Mouse (Mus musculus) liver, adult 2 months (tissue): ENCODE results near the gene Fig4. TPM values are rescaled to one million over a fixed set of nuclear protein-coding genes. Genes with fewer than 3 reads are reported as not detected.
A peak's percentile ranks its signal among the peaks of the same experiment; 100 is the strongest.

ENCODE experiments used
- DNase-seq: peaks from one replicate; pipeline ENCODE4 v3.0.0-alpha.2; 2011; ENCODE audit warnings: low read depth, low spot score; ENCODE audit errors: extremely low read depth
- H3K27ac ChIP-seq: fragments of 200-500 bp; replicated peaks from 2 replicates; pipeline ENCODE4 v1.5.1; 2012; ENCODE audit warnings: low read depth, mild to moderate bottlenecking, control low read depth, inconsistent platforms, low read length; ENCODE audit not compliant: insufficient read depth
- H3K27me3 ChIP-seq: fragments of 200-500 bp; 2 replicates; pipeline ENCODE4 v1.6.1; 2012; ENCODE audit warnings: mild to moderate bottlenecking, moderate library complexity, low read length, inconsistent platforms; ENCODE audit not compliant: control insufficient read depth, insufficient read depth
- H3K36me3 ChIP-seq: fragments of 200-500 bp; 2 replicates; pipeline ENCODE4 v1.6.1; 2012; ENCODE audit warnings: low read length, inconsistent platforms; ENCODE audit not compliant: control insufficient read depth, insufficient read depth
- H3K4me1 ChIP-seq: fragments of 200-500 bp; 2 replicates; pipeline ENCODE4 v1.6.1; 2011; ENCODE audit warnings: low read length; ENCODE audit not compliant: control insufficient read depth, insufficient read depth
- H3K4me3 ChIP-seq: fragments of 200-500 bp; 2 replicates; pipeline ENCODE4 v1.5.1; 2011; ENCODE audit warnings: low read depth, mild to moderate bottlenecking, control low read depth, low read length, moderate library complexity; ENCODE audit not compliant: insufficient read depth
- H3K79me2 ChIP-seq: fragments of 200-500 bp; 2 replicates; pipeline ENCODE4 v1.6.1; 2012; ENCODE audit warnings: inconsistent platforms, mild to moderate bottlenecking, low read length, moderate library complexity; ENCODE audit not compliant: control insufficient read depth, insufficient read depth
- H3K9ac ChIP-seq: fragments of 200-500 bp; 2 replicates; pipeline ENCODE4 v1.6.1; 2012; ENCODE audit warnings: low read depth, mild to moderate bottlenecking, control low read depth, inconsistent platforms, low read length
- CTCF ChIP-seq: fragments of 200-500 bp; IDR thresholded peaks from 2 replicates; pipeline ENCODE4 v1.5.1; 2011; ENCODE audit warnings: low read depth, low read length, control low read depth
- POLR2A ChIP-seq: fragments of 200-500 bp; IDR thresholded peaks from 2 replicates; pipeline ENCODE4 v1.6.1; 2011; ENCODE audit warnings: low read length, control low read depth; ENCODE audit not compliant: insufficient read depth; ENCODE audit errors: extremely low read depth
- WGBS: fragments of 180-500 bp; shearing (Covaris S2); methylation state at CpG from one replicate; pipeline ENCODE4 v1.1.7; 2018; 5-methylcytosine and 5-hydroxymethylcytosine counted together
- polyA plus RNA-seq: library from polyadenylated mRNA; depleted of rRNA; stranded (reverse); fragments of >200 nt; gene quantifications from 2 replicates; pipeline ENCODE4 v1.2.3, GENCODE M21; 2012; rRNA removed
- total RNA-seq: library from RNA; depleted of rRNA; stranded (reverse); fragments of >200 nt; gene quantifications from 2 replicates; pipeline ENCODE4 v1.2.3, GENCODE M21; 2014; rRNA removed

The Fig4 gene
- total RNA-seq = 10.6 and 12.9 TPM in 2 replicates
- polyA plus RNA-seq = 5.1 and 5.4 TPM in 2 replicates

- H3K79me2 ChIP-seq = peaks cover 6% of the 10 kb centered on the region; the same call in 1 of the 2 replicates
- H3K36me3 ChIP-seq = no peaks in the 10 kb centered on the region
- peak within 1 kb of the TSS; percentile 91 for H3K9ac ChIP-seq
- no peaks in the 10 kb centered on the region for H3K27me3 ChIP-seq
- WGBS = under 1% methylated on average over 38 of the region's 38 CpGs
- H3K27ac ChIP-seq = peak within 1 kb of the TSS; percentile 62
- TF ChIP-seq POLR2A (0 out of 2 replicates have a peak, but pooled peaks have one; percentile 57), CTCF (no peak)
- peaks cover 1% of the 10 kb centered on the region; the same call in 1 of the 2 replicates for H3K4me1 ChIP-seq
- peak; percentile 69 for DNase-seq
- H3K4me3 ChIP-seq = peak within 1 kb of the TSS; percentile 96
These were observed at the start of gene Fig4 for GRCm38 (mm10) chr10:41302689-41303431. TSS of gene Fig4 (minus strand) at chr10:41303260.

GRCm38 (mm10) chr10:41341346-41341745 is 38.3 kb upstream of the Fig4 start:
- Histone ChIP-seq H3K4me3 (no peak overlapping the region), H3K9ac (no peak overlapping the region), H3K27me3 (no peaks in the 10 kb centered on the region), H3K36me3 (no peaks in the 10 kb centered on the region), H3K27ac (no peak overlapping the region), H3K79me2 (no peaks in the 10 kb centered on the region), H3K4me1 (peaks cover 4% of the 10 kb centered on the region; the same call in 1 of the 2 replicates)
- WGBS = 32% methylated on average over 7 of the region's 7 CpGs
- TF ChIP-seq CTCF (no peak), POLR2A (no peak)
- peak; percentile 90 for DNase-seq

- Histone ChIP-seq H3K36me3 (no peaks in the 10 kb centered on the region), H3K27ac (no peak overlapping the region), H3K4me1 (no peaks in the 10 kb centered on the region), H3K4me3 (no peak overlapping the region), H3K9ac (no peak overlapping the region), H3K79me2 (no peaks in the 10 kb centered on the region), H3K27me3 (no peaks in the 10 kb centered on the region)
- TF ChIP-seq CTCF (no peak), POLR2A (no peak)
- DNase-seq = no peak
- 90% methylated on average over 2 of the region's 2 CpGs for WGBS
These were observed 29.5 kb upstream of the Fig4 start for GRCm38 (mm10) chr10:41332533-41333043.

GRCm38 (mm10) chr10:41315866-41316265 is 12.8 kb upstream of the Fig4 start:
- Histone ChIP-seq H3K4me3 (no peak overlapping the region), H3K36me3 (no peaks in the 10 kb centered on the region), H3K27ac (no peak overlapping the region), H3K4me1 (no peaks in the 10 kb centered on the region), H3K9ac (no peak overlapping the region), H3K79me2 (no peaks in the 10 kb centered on the region), H3K27me3 (no peaks in the 10 kb centered on the region)
- TF ChIP-seq CTCF = no peak
- TF ChIP-seq POLR2A = no peak
- 80% methylated on average over 3 of the region's 3 CpGs for WGBS
- DNase-seq = no peak

- Histone ChIP-seq H3K9ac (no peak overlapping the region), H3K27me3 (no peaks in the 10 kb centered on the region), H3K79me2 (no peaks in the 10 kb centered on the region), H3K4me3 (no peak overlapping the region), H3K27ac (no peak overlapping the region), H3K36me3 (no peaks in the 10 kb centered on the region), H3K4me1 (no peaks in the 10 kb centered on the region)
- 90% methylated on average over 4 of the region's 4 CpGs for WGBS
- no peak for DNase-seq
- TF ChIP-seq CTCF = no peak
- TF ChIP-seq POLR2A = no peak
These were observed 5.1 kb upstream of the Fig4 start for GRCm38 (mm10) chr10:41308205-41308604.

- Histone ChIP-seq H3K27ac (no peak overlapping the region), H3K36me3 (no peaks in the 10 kb centered on the region), H3K27me3 (no peaks in the 10 kb centered on the region), H3K4me3 (no peak overlapping the region), H3K9ac (no peak overlapping the region), H3K4me1 (peaks cover 1% of the 10 kb centered on the region; the same call in 1 of the 2 replicates), H3K79me2 (peaks cover 3% of the 10 kb centered on the region; the same call in 1 of the 2 replicates)
- no peak for TF ChIP-seq POLR2A
- TF ChIP-seq CTCF = no peak
- WGBS = 62% methylated on average over 9 of the region's 9 CpGs
- no peak for DNase-seq
These were observed 1.9 kb upstream of the Fig4 start for GRCm38 (mm10) chr10:41304961-41305455.
